7 mouse cellular contexts compared by ENCODE assay signal in genomic region chr7:28788307-28789195, GRCm38 (mm10). TPM values are rescaled to one million over a fixed set of nuclear protein-coding genes. Genes with fewer than 3 reads are reported as not detected.
DNase-seq lines count a peak whose midpoint lies in the region; ATAC-seq and TF ChIP-seq lines count a peak whose summit lies in the region.

TSS of gene Rinl (plus strand) at chr7:28788969.

- H3K4me2 ChIP-seq in liver, embryonic 13.5 days, result no peak within 1 kb of the TSS

- peaks cover 9% of the 10 kb centered on the region for H3K4me1 ChIP-seq in ES-Bruce4 (ENCODE audit: control insufficient read depth, insufficient read depth, low read length)
- H3K4me1 ChIP-seq in embryonic facial prominence, embryonic 10.5 days, result peaks cover 60% of the 10 kb centered on the region
- H3K4me1 ChIP-seq in liver, embryonic 13.5 days (replicated peaks), result peaks cover 18% of the 10 kb centered on the region

- WGBS in embryonic facial prominence, embryonic 10.5 days, result 66% methylated on average over 5 of the region's 5 CpGs
- WGBS in liver, embryonic 13.5 days (ENCODE audit: insufficient replicate concordance), result 45% methylated on average over 5 of the region's 5 CpGs

- H3K4me3 ChIP-seq in ES-Bruce4 (ENCODE audit: low read depth, low read length), result peak within 1 kb of the TSS; percentile 66
- H3K4me3 ChIP-seq in embryonic facial prominence, embryonic 10.5 days, result no peak within 1 kb of the TSS
- no peak within 1 kb of the TSS for H3K4me3 ChIP-seq in liver, embryonic 13.5 days (replicated peaks)

- no peaks in the 10 kb centered on the region for H3K36me3 ChIP-seq in ES-Bruce4 (ENCODE audit: control insufficient read depth, insufficient read depth, low read length, poor library complexity, severe bottlenecking)
- peaks cover 42% of the 10 kb centered on the region for H3K36me3 ChIP-seq in embryonic facial prominence, embryonic 10.5 days (replicated peaks)
- H3K36me3 ChIP-seq in liver, embryonic 13.5 days, result no peaks in the 10 kb centered on the region

- DNase-seq in embryonic facial prominence, embryonic 10.5 days (ENCODE audit: low spot score), result no peak
- no peak for DNase-seq in liver, embryonic 13.5 days
- DNase-seq in spleen, postnatal 36 days (ENCODE audit: low spot score in 2 of 2), result peak; percentile 94 to 95
- no peak for DNase-seq in frontal cortex, postnatal 10 days (ENCODE audit: low spot score in 2 of 2)
- DNase-seq in gastrocnemius, postnatal 14 days, result no peak
- no peak for DNase-seq in layer of hippocampus, adult 9-11 months

- H3K9ac ChIP-seq in ES-Bruce4 (ENCODE audit: low read depth, poor library complexity, severe bottlenecking), result peak within 1 kb of the TSS; percentile 23
- H3K9ac ChIP-seq in liver, embryonic 13.5 days, result no peak within 1 kb of the TSS

- peak within 1 kb of the TSS; percentile 30; the same call in 1 of the 2 replicates for H3K27ac ChIP-seq in ES-Bruce4 (ENCODE audit: insufficient read depth, low read length)
- H3K27ac ChIP-seq in embryonic facial prominence, embryonic 10.5 days (replicated peaks), result peak within 1 kb of the TSS; percentile 73
- no peak within 1 kb of the TSS for H3K27ac ChIP-seq in liver, embryonic 13.5 days

- no peak for TF ChIP-seq CTCF in ES-Bruce4 (IDR thresholded peaks at IDR 0.05; ENCODE audit: low read depth, low read length)

- intact Hi-C loops in gastrocnemius, postnatal 14 days (cut with DNase I; ENCODE audit: low total_unique reads), result loop anchor here (5.0 kb wide), 1 partner anchor 69 kb away; no protein-coding TSS in a partner anchor

- H3K9me3 ChIP-seq in ES-Bruce4 (replicated peaks; ENCODE audit: control insufficient read depth, insufficient read depth, low read length, poor library complexity, severe bottlenecking), result no peaks in the 10 kb centered on the region
- no peaks in the 10 kb centered on the region for H3K9me3 ChIP-seq in embryonic facial prominence, embryonic 10.5 days
- no peaks in the 10 kb centered on the region for H3K9me3 ChIP-seq in liver, embryonic 13.5 days (replicated peaks)

- TF ChIP-seq EP300 in ES-Bruce4 (IDR thresholded peaks at IDR 0.05; ENCODE audit: insufficient read depth, low read depth, low read length), result no peak

- ATAC-seq in liver, embryonic 13.5 days (ENCODE audit: low read depth), result no peak

- TF ChIP-seq POLR2A in ES-Bruce4 (IDR thresholded peaks at IDR 0.05; ENCODE audit: insufficient read depth, low read length), result no peak

- no peaks in the 10 kb centered on the region for H3K27me3 ChIP-seq in ES-Bruce4 (ENCODE audit: control insufficient read depth, insufficient read depth, low read length, poor library complexity, severe bottlenecking)
- no peaks in the 10 kb centered on the region for H3K27me3 ChIP-seq in embryonic facial prominence, embryonic 10.5 days (replicated peaks; ENCODE audit: low read depth, poor library complexity, severe bottlenecking)
- H3K27me3 ChIP-seq in liver, embryonic 13.5 days, result no peaks in the 10 kb centered on the region

RNA-seq across cellular contexts. Expression of gene Rinl, which starts in this region (rescaled TPM):
- polyA plus RNA-seq in ES-Bruce4 (2011; ENCODE audit: insufficient read depth, insufficient read length, low read depth, missing spikeins), result 24.6 and 28.0 TPM in 2 replicates
- polyA plus RNA-seq in embryonic facial prominence, embryonic 10.5 days (2016; fragmentation: Nextera tagmentation; extraction: Ambion mirVana), result 2.2 and 2.8 TPM in 2 replicates
- polyA plus RNA-seq in liver, embryonic 13.5 days (2015; fragmentation: Nextera tagmentation; extraction: Ambion mirVana), result 10.8 and 12.0 TPM in 2 replicates
- 1 to 10 TPM in 1 of 2 experiments, under 1 TPM in 1; 0.80 to 1.3 TPM for total RNA-seq in gastrocnemius, postnatal 14 days (2021)

Comparison
In these comparisons a context has a peak if more than half of its experiments do, and no peak if none do; other contexts are left out.
1. DNase-seq: peak in spleen, postnatal 36 days (2 of 2); none in embryonic facial prominence, embryonic 10.5 days (single experiment), liver, embryonic 13.5 days (single experiment), frontal cortex, postnatal 10 days (0 of 2), gastrocnemius, postnatal 14 days (single experiment) and layer of hippocampus, adult 9-11 months (single experiment).